Mouse (Mus musculus) heart, embryonic 14.5 days (tissue): ENCODE measurements around the gene Cngb1. TPM values are rescaled to one million over a fixed set of nuclear protein-coding genes. Genes with fewer than 3 reads are reported as not detected.

Experiments used
- polyA plus RNA-seq: library from polyadenylated mRNA; unstranded; fragments of >200 nt; fragmentation: Nextera tagmentation; extraction: Ambion mirVana; gene quantifications from 2 replicates; pipeline ENCODE4 v1.2.1, GENCODE M21; 2014

The Cngb1 gene
- polyA plus RNA-seq, 1 experiment from 2014 or later = 1.00 TPM

Other genes starting within 250 kb of the Cngb1 start
- 15.0 and 15.2 TPM in 2 replicates for gene Katnb1, start 225.4 kb downstream of the Cngb1 start, polyA plus RNA-seq
- 8.7 and 9.3 TPM in 2 replicates for gene Kifc3, start 103.8 kb downstream of the Cngb1 start, polyA plus RNA-seq
- gene Tepp, start 4.0 kb upstream of the Cngb1 start, polyA plus RNA-seq = 0.40 TPM in 1 of 2 replicates, not detected in the other
- gene Zfp319, start 25.4 kb upstream of the Cngb1 start, polyA plus RNA-seq = 5.2 and 5.3 TPM in 2 replicates
- 24.9 and 26.1 TPM in 2 replicates for gene Usb1, start 25.7 kb upstream of the Cngb1 start, polyA plus RNA-seq
- 49.7 and 58.5 TPM in 2 replicates for gene Mmp15, start 45.7 kb upstream of the Cngb1 start, polyA plus RNA-seq
- gene Cfap20, start 128.3 kb upstream of the Cngb1 start, polyA plus RNA-seq = 184 and 195 TPM in 2 replicates
- gene Csnk2a2, start 183.5 kb upstream of the Cngb1 start, polyA plus RNA-seq = 16.7 and 17.4 TPM in 2 replicates
- gene Ccdc113, start 227.5 kb upstream of the Cngb1 start, polyA plus RNA-seq = 2.4 and 2.8 TPM in 2 replicates